Mouse (Mus musculus) cerebellum, postnatal 25 days (tissue): ENCODE measurements around the gene Fam234a.
"Not testable (repeated sequence)": the region's sequence is repeated elsewhere in the genome, so short reads cannot be mapped to it uniquely, and the experiment has no call there.

Experiments used
- DNase-seq, 2 experiments: peaks; one replicate each; pipeline ENCODE4 v3.0.0; 2021; ENCODE audit warnings: mixed read lengths in 2 of 2

Gene Fam234a

GRCm38 (mm10) chr17:26232863-26233262 is 11.2 kb downstream of the Fam234a start:
- DNase-seq = no peak

GRCm38 (mm10) chr17:26231156-26231555 is 12.9 kb downstream of the Fam234a start:
- DNase-seq = no peak

- DNase-seq = no peak
Measured at GRCm38 (mm10) chr17:26229776-26230175, 14.3 kb downstream of the Fam234a start.

- DNase-seq = no peak
Measured at GRCm38 (mm10) chr17:26225150-26225549, 18.9 kb downstream of the Fam234a start.

- no peak for DNase-seq
Measured at GRCm38 (mm10) chr17:26221508-26221907, 22.5 kb downstream of the Fam234a start.

GRCm38 (mm10) chr17:26212681-26213080 is 31.4 kb downstream of the Fam234a start:
- no peak for DNase-seq

GRCm38 (mm10) chr17:26212241-26212640 is 31.8 kb downstream of the Fam234a start:
- DNase-seq = no peak

GRCm38 (mm10) chr17:26207686-26208085 is 36.4 kb downstream of the Fam234a start, which contains the start of gene Arhgdig:
TSS of gene Arhgdig (minus strand) at chr17:26207786.
- no peak for DNase-seq

- no peak for DNase-seq
Measured at GRCm38 (mm10) chr17:26206392-26206791, 37.6 kb downstream of the Fam234a start.

- no peak for DNase-seq
Measured at GRCm38 (mm10) chr17:26204766-26205165, 39.3 kb downstream of the Fam234a start.

GRCm38 (mm10) chr17:26203321-26203811 is 40.7 kb downstream of the Fam234a start:
- peak; percentile 44 to 53 for DNase-seq

GRCm38 (mm10) chr17:26202737-26203136 is 41.3 kb downstream of the Fam234a start, which contains the start of gene Rgs11:
TSS of gene Rgs11 (plus strand) at chr17:26202951.
- DNase-seq = peak; percentile 55 to 69

GRCm38 (mm10) chr17:26201998-26202397 is 42.0 kb downstream of the Fam234a start:
- DNase-seq = no peak

GRCm38 (mm10) chr17:26200831-26201705 is 43.0 kb downstream of the Fam234a start:
- peak; percentile 35 to 52 for DNase-seq

- no peak for DNase-seq
Measured at GRCm38 (mm10) chr17:26198892-26199291, 45.1 kb downstream of the Fam234a start, which contains the start of gene Pdia2. TSS of gene Pdia2 (minus strand) at chr17:26199087.

- DNase-seq = no peak
Measured at GRCm38 (mm10) chr17:26192481-26193190, 51.4 kb downstream of the Fam234a start.

- not testable (repeated sequence) for DNase-seq
Measured at GRCm38 (mm10) chr17:26191486-26191885, 52.6 kb downstream of the Fam234a start.

GRCm38 (mm10) chr17:26188091-26188805 is 55.8 kb downstream of the Fam234a start:
- no peak for DNase-seq

GRCm38 (mm10) chr17:26187592-26187991 is 56.5 kb downstream of the Fam234a start:
- DNase-seq = peak; percentile 65 to 75

GRCm38 (mm10) chr17:26181179-26181578 is 62.9 kb downstream of the Fam234a start:
- no peak for DNase-seq

- no peak for DNase-seq
Measured at GRCm38 (mm10) chr17:26178611-26179010, 65.4 kb downstream of the Fam234a start.

- not testable (repeated sequence) for DNase-seq
Measured at GRCm38 (mm10) chr17:26175248-26175647, 68.8 kb downstream of the Fam234a start.

- no peak for DNase-seq
Measured at GRCm38 (mm10) chr17:26168039-26168438, 76.0 kb downstream of the Fam234a start.
